Mouse (Mus musculus): ENCODE results near the gene Map1lc3b. TPM values are rescaled to one million over a fixed set of nuclear protein-coding genes. Genes with fewer than 3 reads are reported as not detected.

The Map1lc3b gene
- total RNA-seq, 2 experiments from 2014 or later = 194 to 282 TPM

Other genes starting within 250 kb of the Map1lc3b start
- gene 1700018B08Rik, start 46.0 kb upstream of the Map1lc3b start, total RNA-seq (2015; ENCODE audit: low replicate concordance) = not detected in 2 replicates
- not detected in 2 replicates for gene 1700018B08Rik, start 46.0 kb upstream of the Map1lc3b start, total RNA-seq (2017; ENCODE audit: low replicate concordance)
- 1.0 and 7.7 TPM in 2 replicates for gene Fbxo31, start 11.6 kb upstream of the Map1lc3b start, total RNA-seq (2015; ENCODE audit: low replicate concordance)
- gene Fbxo31, start 11.6 kb upstream of the Map1lc3b start, total RNA-seq (2017; ENCODE audit: low replicate concordance) = 2.5 and 4.3 TPM in 2 replicates
- gene Zcchc14, start 62.5 kb downstream of the Map1lc3b start, total RNA-seq (2015; ENCODE audit: low replicate concordance) = not detected in 2 replicates
- 0.14 TPM in 1 of 2 replicates, not detected in the other for gene Zcchc14, start 62.5 kb downstream of the Map1lc3b start, total RNA-seq (2017; ENCODE audit: low replicate concordance)
- not detected in 2 replicates for gene Jph3, start 139.3 kb downstream of the Map1lc3b start, total RNA-seq (2015; ENCODE audit: low replicate concordance)
- gene Jph3, start 139.3 kb downstream of the Map1lc3b start, total RNA-seq (2017; ENCODE audit: low replicate concordance) = not detected in 2 replicates
- gene Klhdc4, start 239.2 kb downstream of the Map1lc3b start, total RNA-seq (2015; ENCODE audit: low replicate concordance) = 5.6 and 7.9 TPM in 2 replicates
- gene Klhdc4, start 239.2 kb downstream of the Map1lc3b start, total RNA-seq (2017; ENCODE audit: low replicate concordance) = 5.9 and 9.1 TPM in 2 replicates